Mouse (Mus musculus) neural tube, embryonic 11.5 days (tissue): ENCODE results near the gene Vcam1. TPM values are rescaled to one million over a fixed set of nuclear protein-coding genes. Genes with fewer than 3 reads are reported as not detected.

Experiments
- ATAC-seq: fragments of 200-750 bp; cut with Nextera tagmentation; 2 replicates; pipeline ENCODE4 v1.8.0; 2017; ENCODE audit warnings: moderate number of reproducible peaks, mild to moderate bottlenecking, moderate TSS enrichment, moderate library complexity; ENCODE audit not compliant: insufficient read depth, low FRiP score, low TSS enrichment
- DNase-seq: peaks from one replicate; pipeline ENCODE4 v3.0.0-alpha.2; 2015; ENCODE audit warnings: low spot score
- H3K27ac ChIP-seq: fragments of 300-500 bp; sonication (generic); 2 replicates; pipeline ENCODE4 v1.5.1; 2014; ENCODE audit warnings: low read depth, mild to moderate bottlenecking, low read length
- H3K27me3 ChIP-seq: fragments of 300-500 bp; sonication (generic); 2 replicates; pipeline ENCODE4 v1.6.1; 2014; ENCODE audit warnings: mild to moderate bottlenecking, low read length, mixed read lengths; ENCODE audit not compliant: control insufficient read depth, insufficient read depth
- H3K36me3 ChIP-seq: fragments of 300-500 bp; sonication (generic); 2 replicates; pipeline ENCODE4 v1.6.1; 2014; ENCODE audit warnings: mild to moderate bottlenecking, low read length, moderate library complexity, mixed read lengths; ENCODE audit not compliant: control insufficient read depth, insufficient read depth
- H3K4me1 ChIP-seq: fragments of 300-500 bp; sonication (generic); 2 replicates; pipeline ENCODE4 v1.6.1; 2014; ENCODE audit warnings: low read length, mixed read lengths; ENCODE audit not compliant: control insufficient read depth, insufficient read depth
- H3K4me2 ChIP-seq: fragments of 300-500 bp; sonication (generic); 2 replicates; pipeline ENCODE4 v1.6.1; 2014; ENCODE audit warnings: low read depth, mild to moderate bottlenecking, moderate library complexity
- H3K4me3 ChIP-seq: fragments of 300-500 bp; sonication (generic); 2 replicates; pipeline ENCODE4 v1.5.1; 2014; ENCODE audit warnings: low read depth, low read length
- H3K9ac ChIP-seq: fragments of 300-500 bp; sonication (generic); 2 replicates; pipeline ENCODE4 v1.6.1; 2014; ENCODE audit warnings: mild to moderate bottlenecking, low read length
- H3K9me3 ChIP-seq: fragments of 300-500 bp; sonication (generic); 2 replicates; pipeline ENCODE4 v1.6.1; 2016; ENCODE audit warnings: low read length; ENCODE audit not compliant: control insufficient read depth
- WGBS: fragments of 180-500 bp; shearing (Covaris S2); extraction: QIAGEN DNeasy Blood & Tissue Kit; methylation state at CpG from one replicate; pipeline ENCODE4 v1.1.7; 2014; 5-methylcytosine and 5-hydroxymethylcytosine counted together
- polyA plus RNA-seq: library from polyadenylated mRNA; unstranded; fragments of >200 nt; fragmentation: Nextera tagmentation; extraction: Ambion mirVana; gene quantifications from 2 replicates; pipeline ENCODE4 v1.2.1, GENCODE M21; 2014

Vcam1 gene
- polyA plus RNA-seq, 1 experiment from 2014 or later: 38.0 TPM

DNA sequence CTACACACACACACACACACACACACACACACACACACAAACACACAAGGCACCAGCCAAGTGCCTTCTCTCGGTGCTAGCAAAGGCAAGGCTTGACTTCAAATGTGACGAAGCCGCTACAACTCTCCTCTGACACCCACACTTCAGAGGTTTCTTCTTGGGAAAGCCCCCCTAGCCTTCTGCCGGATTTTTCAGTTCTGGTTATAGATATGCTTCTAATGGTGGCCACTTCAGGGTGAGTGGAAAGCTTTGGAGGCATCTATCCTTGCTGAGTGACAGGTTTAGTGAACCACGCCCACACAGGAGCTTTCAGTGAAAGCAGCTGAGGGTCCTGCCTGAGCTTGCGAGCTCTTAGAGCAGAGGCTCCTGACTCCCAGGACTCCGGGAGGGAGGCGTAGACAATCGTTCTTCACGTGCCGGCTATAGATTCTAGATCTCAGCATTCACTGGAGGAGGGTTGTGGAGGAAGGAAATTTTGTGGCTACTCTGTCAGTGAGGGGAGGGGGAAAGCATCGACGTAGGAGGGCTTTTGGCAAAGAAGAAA, 28.0 kb upstream of the Vcam1 start:
- Histone ChIP-seq H3K4me1 (no peaks in the 10 kb centered on the region), H3K9me3 (no peaks in the 10 kb centered on the region), H3K4me2 (no peak overlapping the region), H3K27ac (no peak overlapping the region), H3K4me3 (no peak overlapping the region), H3K9ac (no peak overlapping the region), H3K27me3 (no peaks in the 10 kb centered on the region), H3K36me3 (no peaks in the 10 kb centered on the region)
- 78% methylated on average over 13 of the region's 13 CpGs for WGBS
- ATAC-seq: no peak
- no peak for DNase-seq

GRCm38 (mm10) chr3:116150056-116150632, 20.7 kb upstream of the Vcam1 start:
- Histone ChIP-seq H3K4me2 (no peak overlapping the region), H3K4me3 (no peak overlapping the region), H3K36me3 (no peaks in the 10 kb centered on the region), H3K4me1 (no peaks in the 10 kb centered on the region), H3K9ac (no peak overlapping the region), H3K27me3 (no peaks in the 10 kb centered on the region), H3K9me3 (no peaks in the 10 kb centered on the region), H3K27ac (no peak overlapping the region)
- no peak for DNase-seq
- ATAC-seq: no peak
- 87% methylated on average over 13 of the region's 13 CpGs for WGBS

- Histone ChIP-seq H3K4me1 (no peaks in the 10 kb centered on the region), H3K9me3 (no peaks in the 10 kb centered on the region), H3K9ac (no peak overlapping the region), H3K4me3 (no peak overlapping the region), H3K27ac (no peak overlapping the region), H3K36me3 (no peaks in the 10 kb centered on the region), H3K4me2 (no peak overlapping the region), H3K27me3 (no peaks in the 10 kb centered on the region)
- DNase-seq: no peak
- no peak for ATAC-seq
- 73% methylated on average over 4 of the region's 4 CpGs for WGBS
Measured at GRCm38 (mm10) chr3:116149096-116149495, 19.6 kb upstream of the Vcam1 start.

- H3K4me3 ChIP-seq: no peak overlapping the region
- no peaks in the 10 kb centered on the region for H3K27me3 ChIP-seq
- no peaks in the 10 kb centered on the region for H3K9me3 ChIP-seq
- H3K4me2 ChIP-seq: no peak overlapping the region
- H3K4me1 ChIP-seq: no peaks in the 10 kb centered on the region
- H3K27ac ChIP-seq: no peak overlapping the region
- ATAC-seq (no peak), DNase-seq (no peak)
- H3K9ac ChIP-seq: no peak overlapping the region
- no peaks in the 10 kb centered on the region for H3K36me3 ChIP-seq
- WGBS: 80% methylated on average over 9 of the region's 9 CpGs
Measured at GRCm38 (mm10) chr3:116148676-116149075, 19.2 kb upstream of the Vcam1 start.

GRCm38 (mm10) chr3:116141226-116141625, 11.7 kb upstream of the Vcam1 start:
- Histone ChIP-seq H3K36me3 (no peaks in the 10 kb centered on the region), H3K27me3 (no peaks in the 10 kb centered on the region), H3K9me3 (no peaks in the 10 kb centered on the region), H3K4me2 (no peak overlapping the region), H3K9ac (no peak overlapping the region), H3K4me1 (no peaks in the 10 kb centered on the region), H3K4me3 (no peak overlapping the region), H3K27ac (no peak overlapping the region)
- 93% methylated on average over 3 of the region's 3 CpGs for WGBS
- no peak for ATAC-seq
- DNase-seq: no peak

DNA sequence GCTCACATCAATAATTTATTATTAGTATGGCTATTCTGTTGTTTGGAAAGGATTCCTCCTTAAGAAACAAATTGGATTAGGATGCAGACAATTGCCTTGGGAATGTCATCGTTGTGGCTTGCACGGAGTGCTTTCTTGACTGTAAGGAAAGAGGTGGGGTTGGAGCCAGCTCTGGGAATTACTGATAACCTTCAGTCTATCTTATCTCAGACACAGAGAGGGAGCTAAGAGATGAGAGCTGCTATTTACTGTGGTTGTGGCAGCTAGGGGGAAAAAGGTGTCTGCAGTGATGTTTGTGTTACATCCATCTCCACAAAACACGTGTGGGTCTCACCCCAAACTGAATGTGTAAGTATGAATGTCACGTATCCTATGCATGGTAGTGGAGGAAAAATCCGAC, 9.5 kb upstream of the Vcam1 start:
- no peak overlapping the region for H3K9ac ChIP-seq
- 82% methylated on average over 5 of the region's 5 CpGs for WGBS
- H3K4me3 ChIP-seq: no peak overlapping the region
- no peak overlapping the region for H3K4me2 ChIP-seq
- H3K9me3 ChIP-seq: no peaks in the 10 kb centered on the region
- H3K27me3 ChIP-seq: no peaks in the 10 kb centered on the region
- DNase-seq (no peak), ATAC-seq (no peak)
- no peaks in the 10 kb centered on the region for H3K36me3 ChIP-seq
- H3K27ac ChIP-seq: no peak overlapping the region
- H3K4me1 ChIP-seq: no peaks in the 10 kb centered on the region

DNA sequence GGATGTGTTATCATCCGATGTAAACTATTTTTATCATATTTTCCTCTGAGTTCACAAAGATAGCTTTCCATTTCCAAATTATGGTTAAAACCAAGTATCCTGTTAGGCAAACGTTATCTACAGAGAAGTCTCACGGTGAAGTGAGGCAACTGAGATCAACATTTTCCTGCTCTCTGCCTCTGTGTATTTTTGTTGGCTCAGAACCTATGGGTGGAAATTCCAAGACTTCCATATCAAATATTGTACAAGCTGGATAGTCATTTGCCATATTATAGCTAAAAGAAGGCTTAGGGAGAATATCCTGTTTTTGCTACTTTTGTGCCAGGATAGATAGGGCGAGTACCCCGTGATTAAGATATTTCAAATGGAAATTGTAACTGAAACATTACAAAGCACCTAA, 8.6 kb upstream of the Vcam1 start:
- DNase-seq (no peak), ATAC-seq (no peak)
- H3K36me3 ChIP-seq: no peaks in the 10 kb centered on the region
- no peak overlapping the region for H3K4me3 ChIP-seq
- no peaks in the 10 kb centered on the region for H3K9me3 ChIP-seq
- no peak overlapping the region for H3K4me2 ChIP-seq
- no peak overlapping the region for H3K27ac ChIP-seq
- WGBS: 91% methylated on average over 5 of the region's 5 CpGs
- no peaks in the 10 kb centered on the region for H3K27me3 ChIP-seq
- H3K4me1 ChIP-seq: no peaks in the 10 kb centered on the region
- no peak overlapping the region for H3K9ac ChIP-seq

- Histone ChIP-seq H3K4me3 (no peak overlapping the region), H3K36me3 (no peaks in the 10 kb centered on the region), H3K9ac (no peak overlapping the region), H3K9me3 (no peaks in the 10 kb centered on the region), H3K4me2 (no peak overlapping the region), H3K4me1 (peaks cover 2% of the 10 kb centered on the region; the same call in 1 of the 2 replicates), H3K27me3 (no peaks in the 10 kb centered on the region), H3K27ac (no peak overlapping the region)
- WGBS: 77% methylated on average over 5 of the region's 5 CpGs
- DNase-seq (no peak), ATAC-seq (no peak)
Measured at GRCm38 (mm10) chr3:116133363-116133762, 3.9 kb upstream of the Vcam1 start.

GRCm38 (mm10) chr3:116130711-116131110, 1.2 kb upstream of the Vcam1 start:
- no peaks in the 10 kb centered on the region for H3K27me3 ChIP-seq
- no peak overlapping the region for H3K9ac ChIP-seq
- H3K4me3 ChIP-seq: no peak overlapping the region
- H3K27ac ChIP-seq: no peak overlapping the region
- H3K9me3 ChIP-seq: no peaks in the 10 kb centered on the region
- ATAC-seq (no peak), DNase-seq (no peak)
- H3K4me1 ChIP-seq: peaks cover 2% of the 10 kb centered on the region; the same call in 1 of the 2 replicates
- WGBS: 84% methylated on average over 3 of the region's 3 CpGs
- H3K36me3 ChIP-seq: no peaks in the 10 kb centered on the region
- H3K4me2 ChIP-seq: no peak overlapping the region
